Comparison of ENCODE assay signal across 8 mouse cellular contexts in genomic region chr10:128270287-128270841, GRCm38 (mm10). TPM values are rescaled to one million over a fixed set of nuclear protein-coding genes. Genes with fewer than 3 reads are reported as not detected.
DNase-seq lines count a peak whose midpoint lies in the region; ATAC-seq lines count a peak whose summit lies in the region.

Gene Stat2, plus strand, starts transcription at chr10:128270559.

- no peaks in the 10 kb centered on the region for H3K27me3 ChIP-seq in hindbrain, embryonic 14.5 days (ENCODE audit: control insufficient read depth, insufficient read depth, low read length)

- peak within 1 kb of the TSS; percentile 86 for H3K27ac ChIP-seq in hindbrain, embryonic 14.5 days

- H3K4me1 ChIP-seq in hindbrain, embryonic 14.5 days (replicated peaks; ENCODE audit: control insufficient read depth, insufficient read depth, low read length) = 0 out of 2 replicates have a peak, but pooled peaks cover 3% of the 10 kb centered on the region

- peak within 1 kb of the TSS; percentile 69 for H3K4me2 ChIP-seq in hindbrain, embryonic 14.5 days (replicated peaks)

- no peaks in the 10 kb centered on the region for H3K36me3 ChIP-seq in hindbrain, embryonic 14.5 days (replicated peaks; ENCODE audit: control insufficient read depth, insufficient read depth)

- H3K9ac ChIP-seq in hindbrain, embryonic 14.5 days = peak within 1 kb of the TSS; percentile 79

- under 1% methylated on average over 43 of the region's 43 CpGs for WGBS in hindbrain, embryonic 14.5 days

- H3K4me3 ChIP-seq in hindbrain, embryonic 14.5 days (replicated peaks; ENCODE audit: low read length) = peak within 1 kb of the TSS; percentile 75

- peak; percentile 99 for ATAC-seq in hindbrain, embryonic 14.5 days (ENCODE audit: low FRiP score)

- DNase-seq in R1 (ENCODE audit: low read depth, low spot score) = peak; percentile 99
- DNase-seq in cerebellum, postnatal 25 days = peak; percentile 96 to 98
- DNase-seq in frontal cortex, postnatal 25 days (ENCODE audit: low spot score in 2 of 2) = peak; percentile 89 to 93
- peak; percentile 95 for DNase-seq in hindbrain, embryonic 14.5 days (ENCODE audit: low spot score)
- DNase-seq in layer of hippocampus, postnatal 36 days = peak; percentile 94 to 97
- peak; percentile 99 for DNase-seq in lung, postnatal 36 days
- peak; percentile 98 for DNase-seq in retina, postnatal 1 day
- peak; percentile 90 to 97 for DNase-seq in urinary bladder, adult 18-20 months (ENCODE audit: low spot score in 2 of 2)

- no peaks in the 10 kb centered on the region for H3K9me3 ChIP-seq in hindbrain, embryonic 14.5 days (ENCODE audit: control insufficient read depth, low read length)

RNA-seq across cellular contexts. Expression of gene Stat2, which starts in this region (rescaled TPM):
- 20.4 and 20.5 TPM in 2 replicates for polyA plus RNA-seq in hindbrain, embryonic 14.5 days (2014; fragmentation: Nextera tagmentation; extraction: Ambion mirVana)
- total RNA-seq in layer of hippocampus, postnatal 36 days (2021) = 10 to 100 TPM; 30.6 to 36.0 TPM

Comparison
In these comparisons a context has a peak if more than half of its experiments do, and no peak if none do; other contexts are left out.
1. Peak in every context shown above with its lines: DNase-seq, ATAC-seq, H3K4me3 ChIP-seq and H3K27ac ChIP-seq.